Mouse (Mus musculus) spleen, embryonic (tissue): Measurements from ENCODE around the gene Adcy2.

Experiments
- CTCF ChIA-PET: fragments of 350-600 bp; sonication (Branson Sonifier 250); formaldehyde crosslinking; loops from one replicate; lab custom pipeline; 2022; lab: Charles Lee

Gene Adcy2

GRCm38 (mm10) chr13:68826461-68826860 lies 172.9 kb downstream of the Adcy2 start:
- CTCF ChIA-PET: no interaction called here

- CTCF ChIA-PET: no interaction called here
Measured at GRCm38 (mm10) chr13:68820858-68821579, 178.3 kb downstream of the Adcy2 start.

- CTCF ChIA-PET: no interaction called here
Measured at GRCm38 (mm10) chr13:68815704-68816477, 183.4 kb downstream of the Adcy2 start.

GRCm38 (mm10) chr13:68811185-68811584 lies 188.2 kb downstream of the Adcy2 start:
- CTCF ChIA-PET: no interaction called here

GRCm38 (mm10) chr13:68799777-68800176 lies 199.6 kb downstream of the Adcy2 start:
- CTCF ChIA-PET: no interaction called here

- CTCF ChIA-PET: no interaction called here
Measured at GRCm38 (mm10) chr13:68793286-68793685, 206.1 kb downstream of the Adcy2 start.

- CTCF ChIA-PET: no interaction called here
Measured at GRCm38 (mm10) chr13:68787286-68788061, 211.9 kb downstream of the Adcy2 start.

GRCm38 (mm10) chr13:68783096-68783495 lies 216.2 kb downstream of the Adcy2 start:
- CTCF ChIA-PET: no interaction called here

GRCm38 (mm10) chr13:68778011-68778672 lies 221.2 kb downstream of the Adcy2 start:
- CTCF ChIA-PET: interaction anchor here (0.6 kb wide), 1 partner anchor 60 kb away, joined by 3 read pairs; no protein-coding TSS in a partner anchor

- CTCF ChIA-PET: no interaction called here
Measured at GRCm38 (mm10) chr13:68773599-68774211, 225.6 kb downstream of the Adcy2 start.

GRCm38 (mm10) chr13:68768588-68768987 lies 230.8 kb downstream of the Adcy2 start:
- CTCF ChIA-PET: no interaction called here

- CTCF ChIA-PET: no interaction called here
Measured at GRCm38 (mm10) chr13:68765896-68766578, 233.3 kb downstream of the Adcy2 start.

- CTCF ChIA-PET: no interaction called here
Measured at GRCm38 (mm10) chr13:68764614-68765013, 234.7 kb downstream of the Adcy2 start.

GRCm38 (mm10) chr13:68749801-68750200 lies 249.5 kb downstream of the Adcy2 start:
- CTCF ChIA-PET: no interaction called here

- CTCF ChIA-PET: no interaction called here
Measured at GRCm38 (mm10) chr13:68749370-68749769, 250.0 kb downstream of the Adcy2 start.

- CTCF ChIA-PET: no interaction called here
Measured at GRCm38 (mm10) chr13:68745426-68745825, 253.9 kb downstream of the Adcy2 start.

GRCm38 (mm10) chr13:68712661-68713060 lies 286.7 kb downstream of the Adcy2 start:
- CTCF ChIA-PET: no interaction called here

- CTCF ChIA-PET: no interaction called here
Measured at GRCm38 (mm10) chr13:68707296-68707747, 292.0 kb downstream of the Adcy2 start.

- CTCF ChIA-PET: no interaction called here
Measured at GRCm38 (mm10) chr13:68684919-68685318, 314.4 kb downstream of the Adcy2 start.

- CTCF ChIA-PET: no interaction called here
Measured at GRCm38 (mm10) chr13:68680429-68680828, 318.9 kb downstream of the Adcy2 start.
